Mouse (Mus musculus) ES-E14 (cell line): ENCODE results near the gene Gm2916.
"Not testable (repeated sequence)": the region's sequence is repeated elsewhere in the genome, so short reads cannot be mapped to it uniquely, and the experiment has no call there.

Source experiments
- CHD2 ChIP-seq: IDR thresholded peaks from 2 replicates; pipeline ENCODE4 v1.6.1; 2014; ENCODE audit warnings: mild to moderate bottlenecking, low read depth, low read length, inconsistent platforms
- MAFK ChIP-seq: IDR thresholded peaks from 2 replicates; pipeline ENCODE4 v1.6.1; 2014; ENCODE audit warnings: mild to moderate bottlenecking, low read depth, low read length, inconsistent platforms; ENCODE audit not compliant: insufficient read depth

DNA sequence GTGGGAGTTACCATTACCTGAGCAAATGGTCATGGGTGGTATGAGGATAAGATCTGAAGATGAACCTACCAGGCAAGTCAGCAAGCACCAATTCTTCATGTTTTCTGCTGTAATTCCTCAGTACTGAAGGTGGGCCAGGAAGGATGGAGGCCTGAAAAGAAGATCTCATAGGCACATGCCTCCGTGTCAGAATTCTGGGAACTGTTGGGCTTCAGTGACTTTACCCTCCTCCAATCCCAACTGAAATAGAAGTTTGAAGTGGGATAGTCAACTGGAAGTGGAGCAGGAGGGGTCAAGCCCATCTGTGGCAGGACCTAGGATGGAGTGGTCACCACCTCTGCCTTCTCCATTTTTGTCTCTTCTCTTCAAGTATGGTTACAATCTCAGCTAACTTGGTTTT is at the start of gene Gm2916:
- TF ChIP-seq CHD2, MAFK: not testable (repeated sequence)
